19 mouse cellular contexts compared by ENCODE assay signal in the genomic region with DNA sequence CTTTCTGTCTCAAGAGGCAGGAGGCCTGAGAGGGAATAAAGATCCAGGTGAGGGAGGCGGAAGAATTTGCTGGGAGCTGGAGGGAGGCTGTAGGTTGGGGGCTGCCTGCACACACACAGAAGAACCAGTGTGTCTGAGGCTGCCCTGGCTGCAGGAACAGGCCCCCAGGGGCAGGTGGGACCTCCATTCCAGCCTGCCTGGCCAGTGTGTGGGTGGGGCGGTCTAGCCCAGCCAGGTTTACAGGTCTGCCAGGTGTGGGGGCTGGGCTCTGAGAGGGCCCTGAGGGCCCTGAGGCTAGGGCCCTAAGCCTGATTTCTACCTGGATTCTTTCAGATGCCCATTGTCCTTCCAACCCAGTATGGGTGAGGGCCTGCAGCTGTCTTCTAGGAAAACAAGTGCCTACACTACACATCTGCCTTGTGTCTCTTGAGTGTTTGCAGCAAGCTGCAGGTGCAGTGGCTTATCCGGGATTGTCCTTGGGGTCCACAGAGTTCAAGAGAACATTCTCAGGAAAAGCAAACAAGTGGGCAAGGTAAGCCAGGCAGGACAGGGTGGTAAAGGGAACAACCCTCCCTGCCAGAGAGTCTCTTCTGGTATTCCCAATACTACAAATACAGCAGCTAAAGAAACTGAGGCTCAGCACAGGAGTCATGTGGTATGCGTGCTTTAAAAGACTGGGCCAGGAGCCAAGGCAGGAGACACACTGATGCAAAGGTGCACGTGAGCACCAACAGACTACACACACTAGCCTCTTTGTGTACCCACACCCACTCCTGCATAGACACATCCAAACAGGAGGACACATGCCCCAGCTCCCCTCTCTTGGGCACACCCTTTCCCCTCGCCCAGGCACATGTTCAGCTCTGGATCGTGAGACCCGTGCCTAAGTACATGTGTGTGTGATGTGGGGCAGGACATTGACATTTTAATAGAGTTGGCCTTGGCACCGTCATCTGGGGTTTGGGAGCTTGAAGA. TPM values are rescaled to one million over a fixed set of nuclear protein-coding genes. Genes with fewer than 3 reads are reported as not detected.
A peak's percentile ranks its signal among the peaks of the same experiment; 100 is the strongest.
DNase-seq lines count a peak whose midpoint lies in the region; ATAC-seq and TF ChIP-seq lines count a peak whose summit lies in the region.
"Had no signal": no experiment of that assay in that cellular context is flagged by ENCODE, and none has a peak within 500 bp of the region (broad histone marks: within the 10 kb centered on the region; RNA-seq: fewer than 3 reads in every experiment).

No protein-coding gene starts in this region.

- 69% methylated on average over 9 of the region's 9 CpGs for WGBS in liver, embryonic 15.5 days (ENCODE audit: insufficient replicate concordance)
- 78% methylated on average over 9 of the region's 9 CpGs for WGBS in embryonic facial prominence, embryonic 10.5 days
- 56% methylated on average over 9 of the region's 9 CpGs for WGBS in intestine, postnatal 0 days
- WGBS in thymus, adult 2 months: 91% methylated on average over 9 of the region's 9 CpGs

- peak; percentile 13; the same call in 1 of the 2 replicates for ATAC-seq in liver, embryonic 15.5 days (ENCODE audit: insufficient read depth)
- ATAC-seq in intestine, postnatal 0 days: peak; percentile 34
- ATAC-seq: midbrain, embryonic 13.5 days had no signal

- no peak overlapping the region for H3K27ac ChIP-seq in liver, embryonic 15.5 days (replicated peaks)
- peak overlapping the region; percentile 88 for H3K27ac ChIP-seq in ES-Bruce4 (ENCODE audit: insufficient read depth, low read length)
- H3K27ac ChIP-seq in embryonic facial prominence, embryonic 10.5 days (replicated peaks): no peak overlapping the region
- H3K27ac ChIP-seq in intestine, postnatal 0 days (ENCODE audit: low read depth, low read length): no peak overlapping the region
- no peak overlapping the region for H3K27ac ChIP-seq in thymus, adult 2 months (ENCODE audit: control insufficient read depth, insufficient read depth, low read length)
- H3K27ac ChIP-seq: heart, embryonic 15.5 days; hindbrain, embryonic 13.5 days; macrophage; midbrain, embryonic 13.5 days; neural tube, embryonic 12.5 days had no signal

- H3K4me3 ChIP-seq in liver, embryonic 15.5 days (replicated peaks): no peak overlapping the region
- H3K4me3 ChIP-seq in ES-Bruce4 (ENCODE audit: low read depth, low read length): peak overlapping the region; percentile 37
- no peak overlapping the region for H3K4me3 ChIP-seq in embryonic facial prominence, embryonic 10.5 days
- no peak overlapping the region for H3K4me3 ChIP-seq in intestine, postnatal 0 days (ENCODE audit: low read depth, low read length)
- no peak overlapping the region for H3K4me3 ChIP-seq in thymus, adult 2 months (ENCODE audit: control insufficient read depth, insufficient read depth, low read length)
- H3K4me3 ChIP-seq: heart, embryonic 15.5 days; hindbrain, embryonic 13.5 days; midbrain, embryonic 13.5 days; neural tube, embryonic 12.5 days had no signal

- no peaks in the 10 kb centered on the region for H3K27me3 ChIP-seq in liver, embryonic 15.5 days
- no peaks in the 10 kb centered on the region for H3K27me3 ChIP-seq in ES-Bruce4 (ENCODE audit: control insufficient read depth, insufficient read depth, low read length, poor library complexity, severe bottlenecking)
- H3K27me3 ChIP-seq in embryonic facial prominence, embryonic 10.5 days (replicated peaks; ENCODE audit: low read depth, poor library complexity, severe bottlenecking): no peaks in the 10 kb centered on the region
- no peaks in the 10 kb centered on the region for H3K27me3 ChIP-seq in intestine, postnatal 0 days (replicated peaks; ENCODE audit: control insufficient read depth, insufficient read depth, low read length)
- H3K27me3 ChIP-seq in thymus, adult 2 months (ENCODE audit: control insufficient read depth, insufficient read depth, low read length): no peaks in the 10 kb centered on the region
- H3K27me3 ChIP-seq: heart, embryonic 15.5 days; hindbrain, embryonic 13.5 days; midbrain, embryonic 13.5 days; neural tube, embryonic 12.5 days had no signal

- no peak for TF ChIP-seq CTCF in ES-Bruce4 (IDR thresholded peaks at IDR 0.05; ENCODE audit: low read depth, low read length)
- no peak for TF ChIP-seq CTCF in intestine, postnatal 0 days (IDR thresholded peaks at IDR 0.05; ENCODE audit: low read depth)
- no peak for TF ChIP-seq CTCF in thymus, adult 2 months (IDR thresholded peaks at IDR 0.05; ENCODE audit: borderline replicate concordance, control insufficient read depth, extremely low read depth, insufficient read depth, low read length, poor library complexity)

- H3K36me3 ChIP-seq in liver, embryonic 15.5 days (replicated peaks): no peaks in the 10 kb centered on the region
- 0 out of 2 replicates have a peak, but pooled peaks cover 2% of the 10 kb centered on the region for H3K36me3 ChIP-seq in ES-Bruce4 (ENCODE audit: control insufficient read depth, insufficient read depth, low read length, poor library complexity, severe bottlenecking)
- H3K36me3 ChIP-seq in embryonic facial prominence, embryonic 10.5 days (replicated peaks): no peaks in the 10 kb centered on the region
- H3K36me3 ChIP-seq in intestine, postnatal 0 days (ENCODE audit: control insufficient read depth, insufficient read depth): no peaks in the 10 kb centered on the region
- no peaks in the 10 kb centered on the region for H3K36me3 ChIP-seq in thymus, adult 2 months (ENCODE audit: control insufficient read depth, insufficient read depth, low read length)
- H3K36me3 ChIP-seq: heart, embryonic 15.5 days; hindbrain, embryonic 13.5 days; midbrain, embryonic 13.5 days; neural tube, embryonic 12.5 days had no signal

- DNase-seq in liver: no peak
- peak; percentile 37 for DNase-seq in embryonic facial prominence, embryonic 10.5 days (ENCODE audit: low spot score)
- DNase-seq in thymus, adult 2 months: no peak
- DNase-seq in T-cell, adult 2 months (ENCODE audit: low spot score): no peak
- no peak for DNase-seq in left cerebral cortex, postnatal 36 days (ENCODE audit: low spot score in 2 of 2)
- DNase-seq: cerebellum, adult 18-20 months; kidney, adult 9 months; left cerebral cortex, postnatal 4 days had no signal

- peaks cover 7% of the 10 kb centered on the region; the same call in 1 of the 2 replicates for H3K4me1 ChIP-seq in liver, embryonic 15.5 days (replicated peaks)
- H3K4me1 ChIP-seq in ES-Bruce4 (ENCODE audit: control insufficient read depth, insufficient read depth, low read length): peaks cover 9% of the 10 kb centered on the region
- no peaks in the 10 kb centered on the region for H3K4me1 ChIP-seq in embryonic facial prominence, embryonic 10.5 days
- H3K4me1 ChIP-seq in intestine, postnatal 0 days (replicated peaks; ENCODE audit: control insufficient read depth, insufficient read depth, low read length): 0 out of 2 replicates have a peak, but pooled peaks cover 3% of the 10 kb centered on the region
- no peaks in the 10 kb centered on the region for H3K4me1 ChIP-seq in thymus, adult 2 months (replicated peaks; ENCODE audit: control insufficient read depth, insufficient read depth, low read length)
- H3K4me1 ChIP-seq: heart, embryonic 15.5 days; hindbrain, embryonic 13.5 days; midbrain, embryonic 13.5 days; neural tube, embryonic 12.5 days had no signal

- intact Hi-C loops in left cerebral cortex, postnatal 36 days (cut with DNase I): no loop called here

- TF ChIP-seq POLR2A in ES-Bruce4 (IDR thresholded peaks at IDR 0.05; ENCODE audit: insufficient read depth, low read length): no peak
- TF ChIP-seq POLR2A in thymus, adult 2 months (IDR thresholded peaks at IDR 0.05; ENCODE audit: control insufficient read depth, extremely low read depth, insufficient read depth, low read length, poor library complexity): no peak

- no peak overlapping the region for H3K4me2 ChIP-seq in liver, embryonic 15.5 days
- H3K4me2 ChIP-seq in intestine, postnatal 0 days (replicated peaks; ENCODE audit: low read depth): no peak overlapping the region
- H3K4me2 ChIP-seq: heart, embryonic 15.5 days; hindbrain, embryonic 13.5 days; midbrain, embryonic 13.5 days; neural tube, embryonic 12.5 days had no signal

- peak; percentile 98 for TF ChIP-seq EP300 in ES-Bruce4 (IDR thresholded peaks at IDR 0.05; ENCODE audit: insufficient read depth, low read depth, low read length)

- no peak overlapping the region for H3K9ac ChIP-seq in liver, embryonic 15.5 days
- peak overlapping the region; percentile 11; the same call in 1 of the 2 replicates for H3K9ac ChIP-seq in ES-Bruce4 (ENCODE audit: low read depth, poor library complexity, severe bottlenecking)
- H3K9ac ChIP-seq in intestine, postnatal 0 days (ENCODE audit: low read depth, low read length): no peak overlapping the region
- H3K9ac ChIP-seq: heart, embryonic 15.5 days; hindbrain, embryonic 13.5 days; midbrain, embryonic 13.5 days; neural tube, embryonic 12.5 days had no signal

- no peaks in the 10 kb centered on the region for H3K9me3 ChIP-seq in liver, embryonic 15.5 days (replicated peaks)
- no peaks in the 10 kb centered on the region for H3K9me3 ChIP-seq in ES-Bruce4 (replicated peaks; ENCODE audit: control insufficient read depth, insufficient read depth, low read length, poor library complexity, severe bottlenecking)
- no peaks in the 10 kb centered on the region for H3K9me3 ChIP-seq in embryonic facial prominence, embryonic 10.5 days
- H3K9me3 ChIP-seq in intestine, postnatal 0 days (ENCODE audit: control insufficient read depth): no peaks in the 10 kb centered on the region
- H3K9me3 ChIP-seq: heart, embryonic 15.5 days; hindbrain, embryonic 13.5 days; midbrain, embryonic 13.5 days; neural tube, embryonic 12.5 days had no signal

RNA-seq across cellular contexts. Expression of a gene that starts 7.4 kb away (rescaled TPM):
- 1.7 and 1.9 TPM in 2 replicates for polyA plus RNA-seq in liver, embryonic 15.5 days (2015; fragmentation: Nextera tagmentation; extraction: Ambion mirVana)
- 68.9 and 69.1 TPM in 2 replicates for polyA plus RNA-seq in ES-Bruce4 (2011; ENCODE audit: insufficient read depth, insufficient read length, low read depth, missing spikeins)
- 9.5 and 10.9 TPM in 2 replicates for polyA plus RNA-seq in embryonic facial prominence, embryonic 10.5 days (2016; fragmentation: Nextera tagmentation; extraction: Ambion mirVana)
- 20.9 and 22.9 TPM in 2 replicates for polyA plus RNA-seq in intestine, postnatal 0 days (2015; fragmentation: Nextera tagmentation; extraction: Ambion mirVana)
- polyA plus RNA-seq in thymus, adult 2 months (2012; rRNA removed): 2.6 and 2.7 TPM in 2 replicates
- 10 to 100 TPM; 35.6 to 39.0 TPM for total RNA-seq in left cerebral cortex, postnatal 36 days (2021)

RNA-seq across cellular contexts. Expression of a gene that starts 11.9 kb away (rescaled TPM):
- 4.3 and 4.4 TPM in 2 replicates for polyA plus RNA-seq in liver, embryonic 15.5 days (2015; fragmentation: Nextera tagmentation; extraction: Ambion mirVana)
- 22.8 and 24.0 TPM in 2 replicates for polyA plus RNA-seq in ES-Bruce4 (2011; ENCODE audit: insufficient read depth, insufficient read length, low read depth, missing spikeins)
- polyA plus RNA-seq in embryonic facial prominence, embryonic 10.5 days (2016; fragmentation: Nextera tagmentation; extraction: Ambion mirVana): 6.8 and 7.1 TPM in 2 replicates
- 0.63 and 0.76 TPM in 2 replicates for polyA plus RNA-seq in intestine, postnatal 0 days (2015; fragmentation: Nextera tagmentation; extraction: Ambion mirVana)
- polyA plus RNA-seq in thymus, adult 2 months (2012; rRNA removed): not detected in 2 replicates
- not detected for total RNA-seq in left cerebral cortex, postnatal 36 days (2021)
- total RNA-seq: gastrocnemius, postnatal 4 days; layer of hippocampus, postnatal 25 days; left cerebral cortex, postnatal 4 days had no signal
- polyA plus RNA-seq: macrophage had no signal

RNA-seq across cellular contexts. Expression of a gene that starts 41.4 kb away (rescaled TPM):
- polyA plus RNA-seq in liver, embryonic 15.5 days (2015; fragmentation: Nextera tagmentation; extraction: Ambion mirVana): 27.3 and 31.0 TPM in 2 replicates
- polyA plus RNA-seq in ES-Bruce4 (2011; ENCODE audit: insufficient read depth, insufficient read length, low read depth, missing spikeins): 57.8 and 65.8 TPM in 2 replicates
- polyA plus RNA-seq in embryonic facial prominence, embryonic 10.5 days (2016; fragmentation: Nextera tagmentation; extraction: Ambion mirVana): 75.5 and 77.6 TPM in 2 replicates
- polyA plus RNA-seq in intestine, postnatal 0 days (2015; fragmentation: Nextera tagmentation; extraction: Ambion mirVana): 16.8 and 17.5 TPM in 2 replicates
- polyA plus RNA-seq in thymus, adult 2 months (2012; rRNA removed): 128 and 133 TPM in 2 replicates
- total RNA-seq in left cerebral cortex, postnatal 36 days (2021): 10 to 100 TPM; 36.6 to 36.9 TPM

RNA-seq across cellular contexts. Expression of a gene that starts 41.7 kb away (rescaled TPM):
- polyA plus RNA-seq in liver, embryonic 15.5 days (2015; fragmentation: Nextera tagmentation; extraction: Ambion mirVana): 49.8 and 72.1 TPM in 2 replicates
- 93.4 and 100 TPM in 2 replicates for polyA plus RNA-seq in ES-Bruce4 (2011; ENCODE audit: insufficient read depth, insufficient read length, low read depth, missing spikeins)
- 85.2 and 88.9 TPM in 2 replicates for polyA plus RNA-seq in embryonic facial prominence, embryonic 10.5 days (2016; fragmentation: Nextera tagmentation; extraction: Ambion mirVana)
- polyA plus RNA-seq in intestine, postnatal 0 days (2015; fragmentation: Nextera tagmentation; extraction: Ambion mirVana): 152 TPM in 2 replicates
- polyA plus RNA-seq in thymus, adult 2 months (2012; rRNA removed): 4.7 and 6.9 TPM in 2 replicates
- total RNA-seq in left cerebral cortex, postnatal 36 days (2021): 10 to 100 TPM; 75.6 to 85.4 TPM

RNA-seq across cellular contexts. Expression of a gene that starts 45.7 kb away (rescaled TPM):
- polyA plus RNA-seq in liver, embryonic 15.5 days (2015; fragmentation: Nextera tagmentation; extraction: Ambion mirVana): 0.09 and 0.22 TPM in 2 replicates
- polyA plus RNA-seq in ES-Bruce4 (2011; ENCODE audit: insufficient read depth, insufficient read length, low read depth, missing spikeins): not detected in 2 replicates
- 1.1 and 1.7 TPM in 2 replicates for polyA plus RNA-seq in embryonic facial prominence, embryonic 10.5 days (2016; fragmentation: Nextera tagmentation; extraction: Ambion mirVana)
- polyA plus RNA-seq in intestine, postnatal 0 days (2015; fragmentation: Nextera tagmentation; extraction: Ambion mirVana): not detected in 2 replicates
- polyA plus RNA-seq in thymus, adult 2 months (2012; rRNA removed): 0.34 and 0.84 TPM in 2 replicates
- total RNA-seq in left cerebral cortex, postnatal 36 days (2021): not detected
- total RNA-seq: adrenal gland, adult 18-20 months had no signal
- polyA plus RNA-seq: macrophage had no signal
